Mouse (Mus musculus): ENCODE measurements around the gene Olfr704. TPM values are rescaled to one million over a fixed set of nuclear protein-coding genes. Genes with fewer than 3 reads are reported as not detected.
"Not testable (repeated sequence)": the region's sequence is repeated elsewhere in the genome, so short reads cannot be mapped to it uniquely, and the experiment has no call there.

Gene Olfr704
- not detected in 2 replicates for polyA plus RNA-seq (2014; fragmentation: Nextera tagmentation; extraction: Ambion mirVana)

GRCm38 (mm10) chr7:106862885-106863284 lies at the start of gene Olfr704:
Olfr704 (plus strand) TSS chr7:106863185.
- Histone ChIP-seq H3K27ac (ENCODE audit: low read depth, low read length) (no peak within 1 kb of the TSS), H3K27me3 (ENCODE audit: control insufficient read depth, insufficient read depth, low read length) (no peaks in the 10 kb centered on the region), H3K4me3 (ENCODE audit: low read length) (no peak within 1 kb of the TSS), H3K9me3 (ENCODE audit: control insufficient read depth, low read length) (no peaks in the 10 kb centered on the region), H3K4me2 (replicated peaks; ENCODE audit: low read depth, low read length) (no peak within 1 kb of the TSS), H3K36me3 (ENCODE audit: control insufficient read depth, insufficient read depth, low read length) (no peaks in the 10 kb centered on the region), H3K4me1 (ENCODE audit: control insufficient read depth, insufficient read depth, low read length) (no peaks in the 10 kb centered on the region), H3K9ac (ENCODE audit: low read depth, low read length) (no peak within 1 kb of the TSS)
- ATAC-seq (ENCODE audit: low FRiP score, low TSS enrichment): no peak

GRCm38 (mm10) chr7:106813829-106814228 lies 49.2 kb upstream of the Olfr704 start, which contains the start of gene Olfr701:
Olfr701 (plus strand) TSS chr7:106814129.
- WGBS: 77% methylated on average over 2 of the region's 2 CpGs
- H3K36me3 ChIP-seq (ENCODE audit: control insufficient read depth, insufficient read depth, low read length): no peaks in the 10 kb centered on the region
- H3K9ac ChIP-seq (ENCODE audit: low read depth, low read length): no peak within 1 kb of the TSS
- no peak for ATAC-seq (ENCODE audit: low FRiP score, low TSS enrichment)
- H3K4me1 ChIP-seq (ENCODE audit: control insufficient read depth, insufficient read depth, low read length): no peaks in the 10 kb centered on the region
- H3K27ac ChIP-seq (ENCODE audit: low read depth, low read length): no peak within 1 kb of the TSS
- H3K4me3 ChIP-seq (ENCODE audit: low read length): no peak within 1 kb of the TSS
- no peaks in the 10 kb centered on the region for H3K27me3 ChIP-seq (ENCODE audit: control insufficient read depth, insufficient read depth, low read length)
- no peaks in the 10 kb centered on the region for H3K9me3 ChIP-seq (ENCODE audit: control insufficient read depth, low read length)
- no peak within 1 kb of the TSS for H3K4me2 ChIP-seq (replicated peaks; ENCODE audit: low read depth, low read length)

GRCm38 (mm10) chr7:106815775-106816174 lies 47.2 kb upstream of the Olfr704 start:
- Histone ChIP-seq H3K9ac (ENCODE audit: low read depth, low read length) (no peak overlapping the region), H3K36me3 (ENCODE audit: control insufficient read depth, insufficient read depth, low read length) (no peaks in the 10 kb centered on the region), H3K4me1 (ENCODE audit: control insufficient read depth, insufficient read depth, low read length) (no peaks in the 10 kb centered on the region), H3K9me3 (ENCODE audit: control insufficient read depth, low read length) (no peaks in the 10 kb centered on the region), H3K27me3 (ENCODE audit: control insufficient read depth, insufficient read depth, low read length) (no peaks in the 10 kb centered on the region), H3K4me2 (replicated peaks; ENCODE audit: low read depth, low read length) (no peak overlapping the region), H3K4me3 (ENCODE audit: low read length) (no peak overlapping the region), H3K27ac (ENCODE audit: low read depth, low read length) (no peak overlapping the region)
- no peak for ATAC-seq (ENCODE audit: low FRiP score, low TSS enrichment)
- WGBS: 52% methylated on average over 2 of the region's 2 CpGs

GRCm38 (mm10) chr7:106818414-106818813 lies 44.6 kb upstream of the Olfr704 start:
- Histone ChIP-seq H3K4me3 (ENCODE audit: low read length) (no peak overlapping the region), H3K9ac (ENCODE audit: low read depth, low read length) (no peak overlapping the region), H3K4me1 (ENCODE audit: control insufficient read depth, insufficient read depth, low read length) (no peaks in the 10 kb centered on the region), H3K4me2 (replicated peaks; ENCODE audit: low read depth, low read length) (no peak overlapping the region), H3K36me3 (ENCODE audit: control insufficient read depth, insufficient read depth, low read length) (no peaks in the 10 kb centered on the region), H3K27ac (ENCODE audit: low read depth, low read length) (no peak overlapping the region), H3K27me3 (ENCODE audit: control insufficient read depth, insufficient read depth, low read length) (no peaks in the 10 kb centered on the region), H3K9me3 (ENCODE audit: control insufficient read depth, low read length) (no peaks in the 10 kb centered on the region)
- ATAC-seq (ENCODE audit: low FRiP score, low TSS enrichment): no peak

- Histone ChIP-seq H3K27ac (ENCODE audit: low read depth, low read length) (no peak within 1 kb of the TSS), H3K9me3 (ENCODE audit: control insufficient read depth, low read length) (no peaks in the 10 kb centered on the region), H3K4me2 (replicated peaks; ENCODE audit: low read depth, low read length) (no peak within 1 kb of the TSS), H3K4me1 (ENCODE audit: control insufficient read depth, insufficient read depth, low read length) (no peaks in the 10 kb centered on the region), H3K27me3 (ENCODE audit: control insufficient read depth, insufficient read depth, low read length) (no peaks in the 10 kb centered on the region), H3K9ac (ENCODE audit: low read depth, low read length) (no peak within 1 kb of the TSS), H3K36me3 (ENCODE audit: control insufficient read depth, insufficient read depth, low read length) (no peaks in the 10 kb centered on the region), H3K4me3 (ENCODE audit: low read length) (no peak within 1 kb of the TSS)
- no peak for ATAC-seq (ENCODE audit: low FRiP score, low TSS enrichment)
Measured at GRCm38 (mm10) chr7:106833793-106834192, 29.2 kb upstream of the Olfr704 start, which contains the start of gene Olfr702. Olfr702 (minus strand) TSS chr7:106833893.

GRCm38 (mm10) chr7:106843060-106843459 lies 19.9 kb upstream of the Olfr704 start, which contains the start of gene Olfr703:
Olfr703 (plus strand) TSS chr7:106843360.
- H3K36me3 ChIP-seq (ENCODE audit: control insufficient read depth, insufficient read depth, low read length): no peaks in the 10 kb centered on the region
- no peaks in the 10 kb centered on the region for H3K9me3 ChIP-seq (ENCODE audit: control insufficient read depth, low read length)
- no peaks in the 10 kb centered on the region for H3K27me3 ChIP-seq (ENCODE audit: control insufficient read depth, insufficient read depth, low read length)
- ATAC-seq (ENCODE audit: low FRiP score, low TSS enrichment): no peak
- H3K4me3 ChIP-seq (ENCODE audit: low read length): no peak within 1 kb of the TSS
- no peaks in the 10 kb centered on the region for H3K4me1 ChIP-seq (ENCODE audit: control insufficient read depth, insufficient read depth, low read length)
- 60% methylated on average over 2 of the region's 2 CpGs for WGBS
- H3K27ac ChIP-seq (ENCODE audit: low read depth, low read length): no peak within 1 kb of the TSS
- no peak within 1 kb of the TSS for H3K9ac ChIP-seq (ENCODE audit: low read depth, low read length)
- H3K4me2 ChIP-seq (replicated peaks; ENCODE audit: low read depth, low read length): no peak within 1 kb of the TSS

- Histone ChIP-seq H3K9ac (ENCODE audit: low read depth, low read length) (no peak within 1 kb of the TSS), H3K27me3 (ENCODE audit: control insufficient read depth, insufficient read depth, low read length) (no peaks in the 10 kb centered on the region), H3K9me3 (ENCODE audit: control insufficient read depth, low read length) (no peaks in the 10 kb centered on the region), H3K4me2 (replicated peaks; ENCODE audit: low read depth, low read length) (no peak within 1 kb of the TSS), H3K4me1 (ENCODE audit: control insufficient read depth, insufficient read depth, low read length) (no peaks in the 10 kb centered on the region), H3K36me3 (ENCODE audit: control insufficient read depth, insufficient read depth, low read length) (no peaks in the 10 kb centered on the region), H3K27ac (ENCODE audit: low read depth, low read length) (no peak within 1 kb of the TSS), H3K4me3 (ENCODE audit: low read length) (no peak within 1 kb of the TSS)
- ATAC-seq (ENCODE audit: low FRiP score, low TSS enrichment): no peak
- WGBS: 79% methylated on average over 3 of the region's 3 CpGs
Measured at GRCm38 (mm10) chr7:106876791-106877190, 13.8 kb downstream of the Olfr704 start, which contains the start of gene Olfr705. Olfr705 (minus strand) TSS chr7:106876891.

GRCm38 (mm10) chr7:106888062-106888461 lies 25.1 kb downstream of the Olfr704 start, which contains the start of gene Olfr706:
Olfr706 (minus strand) TSS chr7:106888162.
- Histone ChIP-seq H3K9me3 (ENCODE audit: control insufficient read depth, low read length) (no peaks in the 10 kb centered on the region), H3K4me3 (ENCODE audit: low read length) (no peak within 1 kb of the TSS), H3K27me3 (ENCODE audit: control insufficient read depth, insufficient read depth, low read length) (no peaks in the 10 kb centered on the region), H3K36me3 (ENCODE audit: control insufficient read depth, insufficient read depth, low read length) (no peaks in the 10 kb centered on the region), H3K4me1 (ENCODE audit: control insufficient read depth, insufficient read depth, low read length) (no peaks in the 10 kb centered on the region), H3K4me2 (replicated peaks; ENCODE audit: low read depth, low read length) (no peak within 1 kb of the TSS), H3K27ac (ENCODE audit: low read depth, low read length) (no peak within 1 kb of the TSS), H3K9ac (ENCODE audit: low read depth, low read length) (no peak within 1 kb of the TSS)
- WGBS: 80% methylated on average over 2 of the region's 2 CpGs
- no peak for ATAC-seq (ENCODE audit: low FRiP score, low TSS enrichment)

GRCm38 (mm10) chr7:106901141-106901540 lies 38.2 kb downstream of the Olfr704 start, which contains the start of gene Olfr707:
Olfr707 (minus strand) TSS chr7:106901241.
- H3K4me3 ChIP-seq (ENCODE audit: low read length); H3K4me1 ChIP-seq (ENCODE audit: control insufficient read depth, insufficient read depth, low read length); H3K36me3 ChIP-seq (ENCODE audit: control insufficient read depth, insufficient read depth, low read length); ATAC-seq (ENCODE audit: low FRiP score, low TSS enrichment); H3K27ac ChIP-seq (ENCODE audit: low read depth, low read length); H3K27me3 ChIP-seq (ENCODE audit: control insufficient read depth, insufficient read depth, low read length); H3K9me3 ChIP-seq (ENCODE audit: control insufficient read depth, low read length); H3K4me2 ChIP-seq (replicated peaks; ENCODE audit: low read depth, low read length); H3K9ac ChIP-seq (ENCODE audit: low read depth, low read length): not testable (repeated sequence)
- WGBS: 87% methylated on average over 3 of the region's 3 CpGs

Data from kidney, embryonic 14.5 days (tissue).